Mouse (Mus musculus): ENCODE results near the gene Scg5. TPM values are rescaled to one million over a fixed set of nuclear protein-coding genes. Genes with fewer than 3 reads are reported as not detected.

Scg5 gene
- total RNA-seq, 4 experiments from 2014 or later = 368 to 431 (median 406) TPM

DNA sequence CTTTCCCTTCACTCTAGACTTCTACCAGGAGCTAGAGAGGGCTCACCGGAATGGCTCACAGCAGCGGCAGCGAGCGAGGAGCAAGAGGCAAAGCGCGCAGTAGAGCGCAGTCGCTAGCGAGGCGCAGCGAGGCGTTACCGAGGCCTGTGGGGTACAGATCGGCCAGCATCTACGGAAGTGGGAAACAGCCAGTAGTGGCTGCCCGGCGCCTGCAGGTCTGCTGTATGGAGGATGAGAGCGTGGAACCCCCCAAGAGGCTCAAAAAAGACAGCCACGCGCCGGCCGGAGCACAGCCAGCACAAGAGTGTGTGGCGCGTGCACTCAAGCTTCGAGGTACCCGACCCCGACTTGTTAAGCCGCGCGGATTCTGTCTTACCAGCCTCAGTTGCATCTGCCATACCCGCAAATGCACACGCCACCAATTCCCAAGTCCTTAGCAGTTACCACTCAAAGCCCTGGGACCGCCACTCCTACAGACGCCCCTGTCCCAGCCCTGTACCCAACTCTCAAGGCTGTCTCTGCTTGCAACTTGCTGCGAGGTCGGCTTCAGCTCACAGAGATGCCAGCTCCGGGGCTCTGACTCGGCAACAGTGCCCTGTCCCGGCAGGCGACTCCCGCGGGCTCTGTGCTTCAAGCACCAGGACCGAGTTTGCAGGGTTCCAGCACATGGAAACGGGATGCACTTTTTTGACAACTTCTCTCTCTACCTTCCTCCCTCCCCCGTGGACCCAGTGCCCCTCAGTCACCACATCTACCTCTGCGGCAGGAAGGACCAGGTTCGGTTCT, 71.2 kb downstream of the Scg5 start:
- DNase-seq (ENCODE audit: low spot score in 2 of 2) = no peak

GRCm38 (mm10) chr2:113756924-113757524, 71.9 kb downstream of the Scg5 start:
- DNase-seq (ENCODE audit: low spot score in 2 of 2) = no peak

DNA sequence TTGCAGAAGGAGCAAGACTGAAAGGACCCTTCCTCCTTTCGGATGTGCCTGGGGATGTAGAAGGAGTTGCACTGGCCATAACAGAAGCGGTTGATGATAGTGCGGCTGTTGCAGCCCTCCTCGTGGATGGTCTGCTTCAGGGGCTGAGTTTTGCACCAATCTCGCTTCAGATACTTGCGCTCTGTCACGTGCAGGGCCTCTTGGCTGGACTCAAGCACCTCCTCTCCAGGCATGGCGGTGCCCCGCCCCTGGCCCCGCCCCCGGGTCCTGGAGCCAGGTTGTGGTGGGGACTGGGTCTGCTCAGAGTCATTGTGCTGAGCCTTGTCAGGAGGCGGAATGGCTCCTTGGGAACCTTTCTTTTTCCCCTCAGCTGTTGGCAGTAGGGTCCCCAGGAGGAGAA, 79.2 kb downstream of the Scg5 start:
- DNase-seq (ENCODE audit: low spot score in 2 of 2) = no peak

DNA sequence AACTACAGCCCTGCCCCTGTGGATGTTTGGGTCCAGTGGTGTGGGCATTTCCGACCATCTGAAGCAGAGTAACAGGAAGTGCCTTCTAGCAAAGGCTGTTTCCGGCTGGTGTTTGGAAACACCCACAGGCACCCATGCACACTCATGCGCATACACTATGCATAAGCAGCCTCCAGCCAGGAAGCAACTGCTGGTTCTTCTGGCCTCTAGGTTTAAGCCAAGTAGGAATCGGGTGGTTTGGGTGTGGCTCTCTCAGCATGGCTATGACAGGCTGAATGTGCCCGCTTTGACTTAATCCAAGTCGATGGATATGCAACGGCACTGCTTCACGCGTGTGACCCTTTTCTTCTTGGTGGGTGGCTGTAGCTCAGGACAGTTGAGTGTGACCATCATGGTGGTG, 79.6 kb downstream of the Scg5 start:
- no peak for DNase-seq (ENCODE audit: low spot score in 2 of 2)

DNA sequence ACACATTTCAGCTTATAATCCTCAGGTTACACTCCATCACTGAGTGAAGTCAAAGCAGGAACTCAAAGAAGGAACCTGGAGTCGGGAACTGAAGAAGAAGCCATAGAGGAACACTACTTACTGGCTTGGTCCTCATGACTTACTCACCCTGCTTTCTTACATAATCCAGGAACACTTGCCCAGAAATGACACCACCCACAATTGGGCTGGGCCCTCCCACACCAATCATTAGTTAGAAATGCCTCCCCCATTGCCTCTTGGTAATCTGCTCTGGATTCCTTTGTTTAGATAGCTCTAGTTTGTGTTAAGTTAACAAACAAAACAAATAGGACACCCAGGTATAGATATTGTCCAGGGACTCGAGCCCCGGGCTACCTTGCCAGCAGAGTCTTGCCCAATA, 100.3 kb downstream of the Scg5 start:
- no peak for DNase-seq (ENCODE audit: low spot score in 2 of 2)

Other genes starting within 250 kb of the Scg5 start
- 1 to 10 TPM; 3.2 to 7.3 (median 4.8) TPM for gene Grem1, start 70.5 kb downstream of the Scg5 start, total RNA-seq (2022)
- gene Arhgap11a, start 19.5 kb upstream of the Scg5 start, total RNA-seq (2022) = 1 to 10 TPM; 1.1 to 3.3 (median 2.5) TPM
- gene Gjd2, start 184.5 kb upstream of the Scg5 start, total RNA-seq (2022) = 1 to 10 TPM; 4.8 to 5.8 (median 5.6) TPM
- 1 to 10 TPM in 1 of 4 experiments, not detected in 3; 1.6 TPM for gene Actc1, start 224.4 kb upstream of the Scg5 start, total RNA-seq (2022)